Mouse (Mus musculus) MEL (cell line): ENCODE results near the gene Psma1. TPM values are rescaled to one million over a fixed set of nuclear protein-coding genes. Genes with fewer than 3 reads are reported as not detected.

Source experiments
- DNase-seq: peaks from one replicate; pipeline ENCODE4 v3.0.0; 2011; ENCODE audit warnings: low read depth, low spot score
- H3K27ac ChIP-seq: 2 replicates; pipeline ENCODE4 v1.5.1; 2012; ENCODE audit warnings: low read depth, mild to moderate bottlenecking, control low read depth, low read length, moderate library complexity; ENCODE audit not compliant: control insufficient read depth
- H3K27me3 ChIP-seq, 2 experiments: fragments of 150-350 bp in 1 of 2; sonication (generic) in 1 of 2; 2 replicates each; pipeline ENCODE4 v1.6.1; 2012; ENCODE audit warnings: low read length in 2 of 2, mild to moderate bottlenecking in 2 of 2, improper control_type of control experiment in 1 of 2, moderate library complexity in 1 of 2; ENCODE audit not compliant: insufficient read depth in 2 of 2, control insufficient read depth in 1 of 2
- H3K36me3 ChIP-seq, 2 experiments: 2 replicates each; pipeline ENCODE4 v1.6.1; 2012 to 2014; ENCODE audit warnings: low read length in 2 of 2, improper control_type of control experiment in 1 of 2, inconsistent platforms in 1 of 2, mild to moderate bottlenecking in 1 of 2; ENCODE audit not compliant: insufficient read depth in 2 of 2, control insufficient read depth in 1 of 2
- H3K4me1 ChIP-seq, 2 experiments: fragments of 150-350 bp in 1 of 2; sonication (generic) in 1 of 2; 2 replicates each; pipeline ENCODE4 v1.6.1; 2012; ENCODE audit warnings: low read length in 2 of 2, improper control_type of control experiment in 1 of 2, mild to moderate bottlenecking in 1 of 2; ENCODE audit not compliant: insufficient read depth in 2 of 2, control insufficient read depth in 1 of 2
- H3K4me3 ChIP-seq, 2 experiments: fragments of 150-350 bp in 1 of 2; sonication (generic) in 1 of 2; 2 replicates each; pipeline ENCODE4 v1.5.1; 2012; ENCODE audit warnings: low read depth in 2 of 2, low read length in 2 of 2, mild to moderate bottlenecking in 2 of 2, moderate library complexity in 2 of 2, control low read depth in 1 of 2, improper control_type of control experiment in 1 of 2; ENCODE audit not compliant: control insufficient read depth in 1 of 2, insufficient read depth in 1 of 2
- H3K79me2 ChIP-seq: 2 replicates; pipeline ENCODE4 v1.6.1; 2012; ENCODE audit warnings: mild to moderate bottlenecking, low read length, moderate library complexity; ENCODE audit not compliant: control insufficient read depth, poor library complexity, insufficient read depth
- H3K9ac ChIP-seq: 2 replicates; pipeline ENCODE4 v1.6.1; 2012; ENCODE audit warnings: low read depth, mild to moderate bottlenecking, control low read depth, low read length, moderate library complexity; ENCODE audit not compliant: control insufficient read depth, poor library complexity, severe bottlenecking
- H3K9me3 ChIP-seq: fragments of 150-350 bp; sonication (generic); replicated peaks from 2 replicates; pipeline ENCODE4 v1.6.1; 2012; ENCODE audit warnings: mild to moderate bottlenecking, low read length, improper control_type of control experiment, moderate library complexity; ENCODE audit not compliant: insufficient read depth
- CHD1 ChIP-seq: IDR thresholded peaks from 2 replicates; pipeline ENCODE4 v1.6.1; 2012; ENCODE audit warnings: low read depth, mild to moderate bottlenecking, inconsistent platforms, low read length, improper control_type of control experiment
- CHD2 ChIP-seq: IDR thresholded peaks from 2 replicates; pipeline ENCODE4 v1.6.1; 2011; ENCODE audit warnings: low read length, improper control_type of control experiment
- CTCF ChIP-seq, 3 experiments: IDR thresholded peaks in 2 of 3; conservative IDR thresholded peaks in 1 of 3; 2 replicates each; pipeline ENCODE4 v1.5.1; 2011 to 2012; ENCODE audit warnings: low read length in 3 of 3, low read depth in 2 of 3, mild to moderate bottlenecking in 2 of 3, improper control_type of control experiment in 1 of 3, inconsistent platforms in 1 of 3, mixed read lengths in 1 of 3, moderate library complexity in 1 of 3; ENCODE audit not compliant: control insufficient read depth in 1 of 3, insufficient read depth in 1 of 3, poor library complexity in 1 of 3, severe bottlenecking in 1 of 3
- E2F4 ChIP-seq: IDR thresholded peaks from 2 replicates; pipeline ENCODE4 v1.6.1; 2011; ENCODE audit warnings: low read depth, low read length, improper control_type of control experiment, borderline replicate concordance
- ELF1 ChIP-seq: IDR thresholded peaks from 2 replicates; pipeline ENCODE4 v1.6.1; 2014; ENCODE audit warnings: low read depth, mild to moderate bottlenecking, inconsistent platforms, low read length, improper control_type of control experiment, moderate library complexity
- EP300 ChIP-seq, 2 experiments: IDR thresholded peaks; 2 replicates each; pipeline ENCODE4 v1.6.1; 2011; ENCODE audit warnings: improper control_type of control experiment in 2 of 2, low read length in 2 of 2, low read depth in 1 of 2, mild to moderate bottlenecking in 1 of 2
- ETS1 ChIP-seq: IDR thresholded peaks from 2 replicates; pipeline ENCODE4 v1.6.1; 2012; ENCODE audit warnings: low read depth, mild to moderate bottlenecking, inconsistent platforms, low read length, improper control_type of control experiment, moderate library complexity
- GABPA ChIP-seq: IDR thresholded peaks from 2 replicates; pipeline ENCODE4 v1.6.1; 2012; ENCODE audit warnings: low read depth, mild to moderate bottlenecking, inconsistent platforms, low read length, improper control_type of control experiment, moderate library complexity
- JUND ChIP-seq: IDR thresholded peaks from 2 replicates; pipeline ENCODE4 v1.6.1; 2011; ENCODE audit warnings: low read depth, mild to moderate bottlenecking, improper control_type of control experiment, low read length
- KAT2A ChIP-seq: conservative IDR thresholded peaks from 2 replicates; pipeline ENCODE4 v1.6.1; 2012; ENCODE audit warnings: low read depth, low read length, improper control_type of control experiment, inconsistent platforms
- MAFK ChIP-seq: IDR thresholded peaks from 2 replicates; pipeline ENCODE4 v1.6.1; 2011; ENCODE audit warnings: low read depth, mild to moderate bottlenecking, low read length, improper control_type of control experiment, borderline replicate concordance
- MAZ ChIP-seq: IDR thresholded peaks from 2 replicates; pipeline ENCODE4 v1.6.1; 2012; ENCODE audit warnings: low read depth, mild to moderate bottlenecking, inconsistent platforms, low read length, improper control_type of control experiment
- MEF2A ChIP-seq: IDR thresholded peaks from 2 replicates; pipeline ENCODE4 v1.6.1; 2014; ENCODE audit warnings: low read depth, mild to moderate bottlenecking, inconsistent platforms, low read length, improper control_type of control experiment; ENCODE audit not compliant: poor library complexity, insufficient replicate concordance, severe bottlenecking; ENCODE audit errors: extremely low read depth
- MXI1 ChIP-seq: IDR thresholded peaks from 2 replicates; pipeline ENCODE4 v1.6.1; 2011; ENCODE audit warnings: mild to moderate bottlenecking, low read depth, low read length, improper control_type of control experiment
- MYB ChIP-seq: IDR thresholded peaks from 2 replicates; pipeline ENCODE4 v1.6.1; 2011; ENCODE audit warnings: mild to moderate bottlenecking, low read depth, low read length, improper control_type of control experiment
- NELFE ChIP-seq: IDR thresholded peaks from 2 replicates; pipeline ENCODE4 v1.6.1; 2011; ENCODE audit warnings: low read depth, low read length, improper control_type of control experiment
- POLR2A ChIP-seq, 2 experiments: IDR thresholded peaks; 2 replicates each; pipeline ENCODE4 v1.6.1; 2011 to 2012; ENCODE audit warnings: low read length in 2 of 2, mild to moderate bottlenecking in 2 of 2, control low read depth in 1 of 2, improper control_type of control experiment in 1 of 2, low read depth in 1 of 2, moderate library complexity in 1 of 2; ENCODE audit not compliant: control insufficient read depth in 1 of 2, insufficient read depth in 1 of 2, poor library complexity in 1 of 2
- POLR2AphosphoS2 ChIP-seq: IDR thresholded peaks from 2 replicates; pipeline ENCODE4 v1.6.1; 2011; ENCODE audit warnings: low read length, improper control_type of control experiment
- POLR2AphosphoS5 ChIP-seq: IDR thresholded peaks from 2 replicates; pipeline ENCODE4 v1.6.1; 2012; ENCODE audit warnings: low read depth, borderline replicate concordance, mild to moderate bottlenecking, inconsistent platforms, low read length, moderate library complexity, mixed read lengths
- RAD21 ChIP-seq: IDR thresholded peaks from 2 replicates; pipeline ENCODE4 v1.6.1; 2011; ENCODE audit warnings: mild to moderate bottlenecking, low read depth, low read length, improper control_type of control experiment
- RCOR1 ChIP-seq: IDR thresholded peaks from 2 replicates; pipeline ENCODE4 v1.6.1; 2012; ENCODE audit warnings: low read depth, mild to moderate bottlenecking, inconsistent platforms, low read length, improper control_type of control experiment
- SIN3A ChIP-seq: IDR thresholded peaks from 2 replicates; pipeline ENCODE4 v1.6.1; 2012; ENCODE audit warnings: low read length, improper control_type of control experiment, inconsistent platforms
- SMC3 ChIP-seq: IDR thresholded peaks from 2 replicates; pipeline ENCODE4 v1.6.1; 2011; ENCODE audit warnings: low read depth, low read length, improper control_type of control experiment
- USF1 ChIP-seq: IDR thresholded peaks from 2 replicates; pipeline ENCODE4 v1.6.1; 2014; ENCODE audit warnings: low read depth, mild to moderate bottlenecking, inconsistent platforms, low read length, improper control_type of control experiment, moderate library complexity
- USF2 ChIP-seq, 2 experiments: IDR thresholded peaks; 2 replicates each; pipeline ENCODE4 v1.6.1; 2011 to 2012; ENCODE audit warnings: improper control_type of control experiment in 2 of 2, low read length in 2 of 2, borderline replicate concordance in 1 of 2, inconsistent platforms in 1 of 2, low read depth in 1 of 2, mild to moderate bottlenecking in 1 of 2; ENCODE audit not compliant: insufficient read depth in 1 of 2
- ZC3H11A ChIP-seq: IDR thresholded peaks from 2 replicates; pipeline ENCODE4 v1.6.1; 2012; ENCODE audit warnings: low read depth, mild to moderate bottlenecking, inconsistent platforms, low read length, improper control_type of control experiment
- ZNF384 ChIP-seq: IDR thresholded peaks from 2 replicates; pipeline ENCODE4 v1.6.1; 2012; ENCODE audit warnings: low read depth, mild to moderate bottlenecking, inconsistent platforms, low read length, improper control_type of control experiment
- polyA plus RNA-seq, 2 experiments: library from polyadenylated mRNA; stranded (reverse) in 1 of 2; unstranded in 1 of 2; fragments of >175 nt in 1 of 2; fragments of >200 nt in 1 of 2; gene quantifications; 2 replicates each; pipeline versions ENCODE4 v1.2.1 to v1.2.4; 2012; ENCODE audit warnings: low replicate concordance in 2 of 2, low read depth in 1 of 2; ENCODE audit not compliant: insufficient read length in 2 of 2, insufficient read depth in 1 of 2, missing spikeins in 1 of 2
- total RNA-seq: library from RNA; depleted of rRNA; stranded (reverse); fragments of 300-350 nt; gene quantifications from 2 replicates; pipeline ENCODE4 v1.2.3, GENCODE M21; 2012

The Psma1 gene
- total and polyA plus RNA-seq, 3 experiments: 282 to 324 TPM; not detected in 1

DNA sequence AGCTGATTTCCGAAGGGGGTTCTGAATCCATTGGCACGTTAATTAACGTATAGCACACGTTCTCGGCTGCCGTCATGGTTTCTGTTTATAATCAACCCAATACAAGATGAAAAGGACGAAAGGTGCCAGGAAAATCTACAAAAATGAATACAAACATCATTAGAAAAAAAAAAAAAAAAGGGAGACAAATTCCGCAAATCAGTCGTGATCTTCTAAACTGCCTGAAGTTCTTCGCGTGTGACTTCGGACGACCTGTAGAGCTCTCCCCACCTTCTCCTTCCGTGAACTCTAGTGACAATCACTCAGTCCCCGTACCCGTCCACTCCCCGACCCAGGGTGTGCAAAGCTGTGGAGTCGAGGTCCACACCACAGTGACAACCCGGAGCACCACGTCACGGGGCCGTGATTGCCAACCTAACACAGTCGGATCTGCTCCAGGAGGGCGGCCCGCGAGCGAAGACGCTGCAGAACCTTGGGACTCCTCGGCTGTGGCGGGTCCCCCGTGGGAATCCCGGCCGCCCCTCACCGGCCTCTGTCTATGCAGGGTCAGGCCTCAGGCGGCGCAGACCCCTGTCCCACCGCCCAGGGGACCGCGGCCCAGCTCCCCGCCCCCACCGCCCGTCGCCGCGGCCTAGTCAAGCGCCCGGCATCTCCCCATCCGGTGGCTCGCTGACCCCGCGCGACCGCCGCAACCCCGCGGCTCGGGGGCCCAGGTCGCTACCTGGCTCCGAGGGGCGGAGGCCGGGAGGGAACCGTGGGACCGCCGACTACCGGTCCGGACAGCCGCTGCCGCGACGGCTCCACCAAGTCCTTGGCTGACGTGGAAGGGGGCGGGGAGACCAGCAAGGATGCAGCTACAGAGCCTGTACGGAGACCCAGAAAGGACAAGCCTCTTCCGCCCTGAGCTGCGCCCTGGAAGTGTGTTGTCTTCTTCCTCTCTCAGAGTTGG is 21.8 kb downstream of the Psma1 start, which contains the start of gene Copb1 (continued):
- TF ChIP-seq MEF2A (0 out of 2 replicates have a peak, but pooled peaks have one; percentile 51), MXI1 (peak; percentile 58; the same call in 1 of the 2 replicates), EP300 (IDR thresholded peaks at IDR 0.05; ENCODE audit: low read depth in 1 of 2, low read length in 2 of 2) (no peak), MAZ (no peak)

DNA sequence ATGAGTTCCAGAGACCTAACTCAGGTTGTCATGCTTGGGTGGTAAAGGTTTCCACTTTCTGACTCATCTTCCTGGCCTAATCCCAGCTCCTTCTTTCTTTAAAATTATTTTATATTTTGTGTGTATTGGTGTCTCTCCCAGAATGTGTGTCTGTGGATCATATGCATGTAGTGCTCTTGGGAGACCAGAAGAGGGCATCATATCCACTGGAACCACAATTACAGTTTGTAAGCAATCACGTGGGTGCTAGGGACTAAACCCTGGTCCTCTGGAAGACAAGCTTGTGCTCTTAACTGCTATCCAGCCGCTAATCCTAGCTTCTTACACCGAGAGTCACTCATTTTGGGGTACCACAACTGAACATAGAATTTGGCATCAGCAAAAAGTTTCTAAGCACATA is 24.2 kb downstream of the Psma1 start:
- Histone ChIP-seq H3K9me3 (no peaks in the 10 kb centered on the region), H3K4me1 (peaks cover 0 to 2% of the 10 kb centered on the region in 2 experiments; a peak in 1 of 4 replicates), H3K36me3 (peaks cover 10 to 34% of the 10 kb centered on the region in 2 experiments), H3K9ac (no peak overlapping the region), H3K27me3 (no peaks in the 10 kb centered on the region), H3K27ac (no peak overlapping the region), H3K4me3 (no peak overlapping the region), H3K79me2 (peaks cover 13% of the 10 kb centered on the region)
- peak; percentile 44 for DNase-seq
- no peak for TF ChIP-seq RCOR1
- no peak for TF ChIP-seq POLR2AphosphoS5
- TF ChIP-seq CTCF (IDR thresholded peaks at IDR 0.05 in 2 of 3, conservative IDR thresholded peaks at IDR 0.05 in 1 of 3; ENCODE audit: control insufficient read depth in 1 of 3, insufficient read depth in 1 of 3, low read depth in 2 of 3, low read length in 3 of 3, poor library complexity in 1 of 3, severe bottlenecking in 1 of 3): peak; percentile 12 to 39 (median 37); a peak in 4 of 6 replicates
- no peak for TF ChIP-seq USF2 (IDR thresholded peaks at IDR 0.05; ENCODE audit: borderline replicate concordance in 1 of 2, insufficient read depth in 1 of 2, low read depth in 1 of 2, low read length in 2 of 2)
- TF ChIP-seq MEF2A: no peak
- no peak for TF ChIP-seq JUND
- TF ChIP-seq MAZ: no peak
- TF ChIP-seq GABPA: no peak
- no peak for TF ChIP-seq POLR2A (IDR thresholded peaks at IDR 0.05; ENCODE audit: control insufficient read depth in 1 of 2, insufficient read depth in 1 of 2, low read depth in 1 of 2, low read length in 2 of 2, poor library complexity in 1 of 2)
- TF ChIP-seq RAD21: peak; percentile 26
- TF ChIP-seq POLR2AphosphoS2: no peak
- peak; percentile 28; the same call in 1 of the 2 replicates for TF ChIP-seq SMC3

DNA sequence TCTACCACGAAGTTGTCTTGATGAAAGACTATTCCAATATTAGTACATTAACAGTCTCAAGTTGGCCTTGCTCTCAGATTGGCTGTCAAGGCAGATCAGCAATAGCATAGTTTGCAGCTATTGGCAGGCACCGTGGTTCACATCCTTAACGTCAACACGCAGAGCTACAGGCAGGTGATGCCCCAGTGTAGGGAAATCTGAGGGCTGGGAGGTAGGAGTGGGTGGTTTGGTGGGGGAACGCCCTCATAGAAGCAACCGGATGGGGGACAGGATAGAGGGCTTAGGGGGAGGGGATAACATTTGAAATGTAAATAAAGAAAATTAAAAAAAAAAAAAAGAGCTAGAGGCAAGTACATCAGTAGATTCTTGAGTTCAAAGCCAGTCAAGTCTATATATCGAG is 41.9 kb downstream of the Psma1 start:
- H3K36me3 ChIP-seq: peaks cover 0 to 43% of the 10 kb centered on the region in 2 experiments; a peak in 2 of 4 replicates
- H3K4me3 ChIP-seq: no peak overlapping the region
- no peaks in the 10 kb centered on the region for H3K79me2 ChIP-seq
- no peaks in the 10 kb centered on the region for H3K9me3 ChIP-seq
- H3K9ac ChIP-seq: no peak overlapping the region
- no peak overlapping the region for H3K27ac ChIP-seq
- no peak for DNase-seq
- H3K27me3 ChIP-seq: no peaks in the 10 kb centered on the region
- H3K4me1 ChIP-seq: no peaks in the 10 kb centered on the region
- TF ChIP-seq MAFK: no peak
- TF ChIP-seq SIN3A: no peak
- TF ChIP-seq ZNF384: no peak
- TF ChIP-seq CHD2: no peak
- TF ChIP-seq NELFE: no peak
- TF ChIP-seq E2F4: no peak
- no peak for TF ChIP-seq MYB
- TF ChIP-seq ZC3H11A: no peak
- TF ChIP-seq ETS1: no peak
- no peak for TF ChIP-seq POLR2A (IDR thresholded peaks at IDR 0.05; ENCODE audit: control insufficient read depth in 1 of 2, insufficient read depth in 1 of 2, low read depth in 1 of 2, low read length in 2 of 2, poor library complexity in 1 of 2)
- no peak for TF ChIP-seq RAD21
- TF ChIP-seq CHD1: no peak
- no peak for TF ChIP-seq KAT2A
- no peak for TF ChIP-seq ELF1
- no peak for TF ChIP-seq USF1
- TF ChIP-seq GABPA: no peak
